Comparison of ENCODE assay signal across 16 mouse cellular contexts in genomic region chr14:12551353-12551752, GRCm38 (mm10).
DNase-seq lines count a peak whose midpoint lies in the region; ATAC-seq lines count a peak whose summit lies in the region.
"Had no signal": no experiment of that assay in that cellular context is flagged by ENCODE, and none has a peak within 500 bp of the region (broad histone marks: within the 10 kb centered on the region; RNA-seq: fewer than 3 reads in every experiment).

No protein-coding gene starts in this region.

- H3K27me3 ChIP-seq in limb, embryonic 12.5 days = no peaks in the 10 kb centered on the region
- no peaks in the 10 kb centered on the region for H3K27me3 ChIP-seq in limb, embryonic 10.5 days (ENCODE audit: low read depth, poor library complexity, severe bottlenecking)
- no peaks in the 10 kb centered on the region for H3K27me3 ChIP-seq in neural tube, embryonic 11.5 days (ENCODE audit: control insufficient read depth, insufficient read depth, low read length)
- H3K27me3 ChIP-seq: embryonic facial prominence, embryonic 15.5 days; heart, embryonic 12.5 days; kidney, embryonic 15.5 days; Patski had no signal

- no peaks in the 10 kb centered on the region for H3K4me1 ChIP-seq in limb, embryonic 12.5 days (replicated peaks)
- no peaks in the 10 kb centered on the region for H3K4me1 ChIP-seq in limb, embryonic 10.5 days
- H3K4me1 ChIP-seq in neural tube, embryonic 11.5 days (ENCODE audit: control insufficient read depth, insufficient read depth, low read length) = no peaks in the 10 kb centered on the region
- H3K4me1 ChIP-seq: embryonic facial prominence, embryonic 15.5 days; heart, embryonic 12.5 days; kidney, embryonic 15.5 days had no signal

- H3K9me3 ChIP-seq in limb, embryonic 12.5 days = no peaks in the 10 kb centered on the region
- no peaks in the 10 kb centered on the region for H3K9me3 ChIP-seq in limb, embryonic 10.5 days (replicated peaks)
- H3K9me3 ChIP-seq in neural tube, embryonic 11.5 days (ENCODE audit: control insufficient read depth, low read length) = no peaks in the 10 kb centered on the region
- H3K9me3 ChIP-seq: embryonic facial prominence, embryonic 15.5 days; heart, embryonic 12.5 days; kidney, embryonic 15.5 days had no signal

- H3K9ac ChIP-seq in limb, embryonic 12.5 days (replicated peaks) = no peak overlapping the region
- H3K9ac ChIP-seq in neural tube, embryonic 11.5 days (ENCODE audit: low read length) = no peak overlapping the region
- H3K9ac ChIP-seq: embryonic facial prominence, embryonic 15.5 days; heart, embryonic 12.5 days; kidney, embryonic 15.5 days had no signal

- DNase-seq in limb, embryonic 10.5 days (ENCODE audit: low spot score) = no peak
- DNase-seq in neural tube, embryonic 11.5 days (ENCODE audit: low spot score) = peak; percentile 4
- DNase-seq in neural tube, embryonic 10.5 days (ENCODE audit: extremely low spot score, low spot score) = no peak
- DNase-seq in ZHBTc4 (ENCODE audit: low read depth, low spot score) = peak; percentile 92
- no peak for DNase-seq in urinary bladder, adult 2 months (ENCODE audit: low spot score)
- DNase-seq in c-Kit-positive CD71-positive TER-119-positive erythroid progenitor cells, embryonic 14.5 days (ENCODE audit: low spot score) = no peak
- DNase-seq: cerebellum, adult 11 months; heart, postnatal 36 days; lung, adult 18-20 months; right cerebral cortex, postnatal 14 days had no signal

- no peak overlapping the region for H3K27ac ChIP-seq in limb, embryonic 12.5 days
- no peak overlapping the region for H3K27ac ChIP-seq in limb, embryonic 10.5 days
- no peak overlapping the region for H3K27ac ChIP-seq in neural tube, embryonic 11.5 days (ENCODE audit: low read depth, low read length)
- H3K27ac ChIP-seq: embryonic facial prominence, embryonic 15.5 days; kidney, embryonic 15.5 days; left cerebral cortex, adult 2 months had no signal

- no peak overlapping the region for H3K4me3 ChIP-seq in limb, embryonic 12.5 days (replicated peaks)
- no peak overlapping the region for H3K4me3 ChIP-seq in limb, embryonic 10.5 days
- H3K4me3 ChIP-seq in neural tube, embryonic 11.5 days (ENCODE audit: low read depth, low read length) = no peak overlapping the region
- H3K4me3 ChIP-seq: embryonic facial prominence, embryonic 15.5 days; heart, embryonic 12.5 days; kidney, embryonic 15.5 days; left cerebral cortex, adult 2 months had no signal

- ATAC-seq in limb, embryonic 12.5 days (ENCODE audit: insufficient number of reproducible peaks, insufficient read depth, low FRiP score, low TSS enrichment, low read depth) = 0 out of 2 replicates have a peak, but pooled peaks have one; percentile 20
- ATAC-seq in neural tube, embryonic 11.5 days (ENCODE audit: insufficient read depth, low FRiP score, low TSS enrichment) = no peak
- ATAC-seq: Patski had no signal

- 46% methylated on average over 6 of the region's 6 CpGs for WGBS in limb, embryonic 12.5 days
- WGBS in limb, embryonic 10.5 days = 29% methylated on average over 6 of the region's 6 CpGs
- WGBS in neural tube, embryonic 11.5 days = 41% methylated on average over 6 of the region's 6 CpGs

- H3K36me3 ChIP-seq in limb, embryonic 12.5 days = no peaks in the 10 kb centered on the region
- H3K36me3 ChIP-seq in limb, embryonic 10.5 days = no peaks in the 10 kb centered on the region
- H3K36me3 ChIP-seq in neural tube, embryonic 11.5 days (ENCODE audit: control insufficient read depth, insufficient read depth, low read length) = no peaks in the 10 kb centered on the region
- H3K36me3 ChIP-seq: embryonic facial prominence, embryonic 15.5 days; heart, embryonic 12.5 days; kidney, embryonic 15.5 days had no signal

- no peak overlapping the region for H3K4me2 ChIP-seq in limb, embryonic 12.5 days
- no peak overlapping the region for H3K4me2 ChIP-seq in neural tube, embryonic 11.5 days (ENCODE audit: low read depth)
- H3K4me2 ChIP-seq: embryonic facial prominence, embryonic 15.5 days; heart, embryonic 12.5 days; kidney, embryonic 15.5 days had no signal

Comparison
In these comparisons a context has a peak if more than half of its experiments do, and no peak if none do; other contexts are left out.
1. DNase-seq: peak in neural tube, embryonic 11.5 days (single experiment) and ZHBTc4 (single experiment); none in limb, embryonic 10.5 days (single experiment), neural tube, embryonic 10.5 days (single experiment), urinary bladder, adult 2 months (single experiment) and c-Kit-positive CD71-positive TER-119-positive erythroid progenitor cells, embryonic 14.5 days (single experiment).